Mouse (Mus musculus): ENCODE data around the gene Gm4907. TPM values are rescaled to one million over a fixed set of nuclear protein-coding genes. Genes with fewer than 3 reads are reported as not detected.
"Not testable (repeated sequence)": the region's sequence is repeated elsewhere in the genome, so short reads cannot be mapped to it uniquely, and the experiment has no call there.

The Gm4907 gene
- not detected for total RNA-seq (2021)
- long read RNA-seq, experiment 1 = 0 reads
- long read RNA-seq, experiment 2 = 0 reads

- not testable (repeated sequence) for DNase-seq (ENCODE audit: low spot score in 2 of 2)
Measured at GRCm38 (mm10) chrX:23882253-23882652, at the start of gene Gm4907. Gene Gm4907, plus strand, starts transcription at chrX:23882553.

- DNase-seq (ENCODE audit: low spot score in 2 of 2) = not testable (repeated sequence)
Measured at GRCm38 (mm10) chrX:23833784-23834183, 48.6 kb upstream of the Gm4907 start.

- DNase-seq (ENCODE audit: low spot score in 2 of 2) = no peak
Measured at GRCm38 (mm10) chrX:23840921-23841320, 41.4 kb upstream of the Gm4907 start.

- DNase-seq (ENCODE audit: low spot score in 2 of 2) = no peak
Measured at GRCm38 (mm10) chrX:23954161-23954560, 71.8 kb downstream of the Gm4907 start.

Other genes starting within 250 kb of the Gm4907 start
- 10 to 100 TPM; 26.6 to 30.2 TPM for gene Wdr44, start 189.5 kb upstream of the Gm4907 start, total RNA-seq (2021)
- not detected for gene Gm4985, start 76.4 kb downstream of the Gm4907 start, total RNA-seq (2021)

All from gastrocnemius, postnatal 4 days (tissue).